In genomic region chr3:108327916-108328315, GRCm38 (mm10) we compare ENCODE assay signal across 8 mouse cellular contexts. TPM values are rescaled to one million over a fixed set of nuclear protein-coding genes. Genes with fewer than 3 reads are reported as not detected.
DNase-seq lines count a peak whose midpoint lies in the region; ATAC-seq lines count a peak whose summit lies in the region.

No protein-coding gene starts in this region.

- H3K9ac ChIP-seq in forebrain, embryonic 12.5 days: no peak overlapping the region
- H3K9ac ChIP-seq in forebrain, embryonic 11.5 days (ENCODE audit: low read length): no peak overlapping the region
- no peak overlapping the region for H3K9ac ChIP-seq in intestine, embryonic 16.5 days (ENCODE audit: low read depth, low read length)

- H3K27me3 ChIP-seq in forebrain, embryonic 12.5 days: no peaks in the 10 kb centered on the region
- H3K27me3 ChIP-seq in forebrain, embryonic 11.5 days (ENCODE audit: control insufficient read depth, insufficient read depth, low read length): no peaks in the 10 kb centered on the region
- H3K27me3 ChIP-seq in intestine, embryonic 16.5 days (replicated peaks; ENCODE audit: control insufficient read depth, insufficient read depth, low read length): no peaks in the 10 kb centered on the region

- H3K4me3 ChIP-seq in forebrain, embryonic 12.5 days (replicated peaks): no peak overlapping the region
- no peak overlapping the region for H3K4me3 ChIP-seq in forebrain, embryonic 11.5 days (ENCODE audit: low read depth, low read length)
- H3K4me3 ChIP-seq in intestine, embryonic 16.5 days (ENCODE audit: low read length): no peak overlapping the region

- no peaks in the 10 kb centered on the region for H3K4me1 ChIP-seq in forebrain, embryonic 12.5 days
- no peaks in the 10 kb centered on the region for H3K4me1 ChIP-seq in forebrain, embryonic 11.5 days (replicated peaks; ENCODE audit: control insufficient read depth, insufficient read depth, low read length)
- H3K4me1 ChIP-seq in intestine, embryonic 16.5 days (ENCODE audit: control insufficient read depth, insufficient read depth, low read length): no peaks in the 10 kb centered on the region

- no peak for ATAC-seq in forebrain, embryonic 12.5 days (ENCODE audit: low FRiP score)
- ATAC-seq in forebrain, embryonic 11.5 days (replicated peaks; ENCODE audit: low FRiP score): no peak
- ATAC-seq in intestine, embryonic 16.5 days: peak; percentile 58; the same call in 1 of the 2 replicates
- no peak for ATAC-seq in megakaryocyte progenitor cell, adult 5-6 weeks (replicated peaks; ENCODE audit: poor library complexity)

- WGBS in forebrain, embryonic 12.5 days: 91% methylated on average over 3 of the region's 3 CpGs
- WGBS in forebrain, embryonic 11.5 days: 85% methylated on average over 3 of the region's 3 CpGs
- whole genome bisulfite sequencing in intestine, embryonic 16.5 days: 52% methylated on average over 3 of the region's 3 CpGs

- DNase-seq in forebrain, embryonic 11.5 days (ENCODE audit: low spot score): no peak
- DNase-seq in ovary, postnatal 14 days (ENCODE audit: low spot score): peak; percentile 3
- DNase-seq in ovary, postnatal 36 days (ENCODE audit: low spot score): no peak
- no peak for DNase-seq in thymus, postnatal 10 days (ENCODE audit: low spot score in 2 of 2)
- no peak for DNase-seq in layer of hippocampus, adult 11-12 months (ENCODE audit: low spot score)

- H3K9me3 ChIP-seq in forebrain, embryonic 12.5 days: no peaks in the 10 kb centered on the region
- H3K9me3 ChIP-seq in forebrain, embryonic 11.5 days (ENCODE audit: control insufficient read depth, low read length): no peaks in the 10 kb centered on the region
- H3K9me3 ChIP-seq in intestine, embryonic 16.5 days (ENCODE audit: control insufficient read depth, low read length): no peaks in the 10 kb centered on the region

- H3K36me3 ChIP-seq in forebrain, embryonic 12.5 days (replicated peaks): peaks cover 67% of the 10 kb centered on the region
- H3K36me3 ChIP-seq in forebrain, embryonic 11.5 days (ENCODE audit: control insufficient read depth, insufficient read depth, low read length): no peaks in the 10 kb centered on the region; the same call in 1 of the 2 replicates
- H3K36me3 ChIP-seq in intestine, embryonic 16.5 days (ENCODE audit: control insufficient read depth, insufficient read depth, low read length): no peaks in the 10 kb centered on the region

- no peak overlapping the region for H3K4me2 ChIP-seq in forebrain, embryonic 12.5 days
- no peak overlapping the region for H3K4me2 ChIP-seq in forebrain, embryonic 11.5 days (ENCODE audit: low read depth, low read length, severe bottlenecking)
- H3K4me2 ChIP-seq in intestine, embryonic 16.5 days (ENCODE audit: low read depth, low read length): no peak overlapping the region

- H3K27ac ChIP-seq in forebrain, embryonic 12.5 days: peak overlapping the region; percentile 42; the same call in 1 of the 2 replicates
- H3K27ac ChIP-seq in forebrain, embryonic 11.5 days (ENCODE audit: low read depth, low read length): no peak overlapping the region
- peak overlapping the region; percentile 70; the same call in 1 of the 2 replicates for H3K27ac ChIP-seq in intestine, embryonic 16.5 days (ENCODE audit: low read length)

RNA-seq across cellular contexts. Expression of gene Mybphl, which starts 36.8 kb away (rescaled TPM):
- 0.15 and 0.31 TPM in 2 replicates for polyA plus RNA-seq in forebrain, embryonic 12.5 days (2016; fragmentation: Nextera tagmentation; extraction: Ambion mirVana)
- not detected in 2 replicates for polyA plus RNA-seq in forebrain, embryonic 11.5 days (2014; fragmentation: Nextera tagmentation; extraction: Ambion mirVana)
- not detected in 2 replicates for polyA plus RNA-seq in intestine, embryonic 16.5 days (2015; fragmentation: Nextera tagmentation; extraction: Ambion mirVana)
- not detected in 2 replicates for total RNA-seq in megakaryocyte progenitor cell, adult 5-6 weeks (2015)
- total RNA-seq in megakaryocyte progenitor cell, adult 5-6 weeks (2017): not detected in 2 replicates

RNA-seq across cellular contexts. Expression of gene Sort1, which starts 44.0 kb away (rescaled TPM):
- polyA plus RNA-seq in forebrain, embryonic 12.5 days (2016; fragmentation: Nextera tagmentation; extraction: Ambion mirVana): 23.3 and 30.8 TPM in 2 replicates
- 28.9 and 31.3 TPM in 2 replicates for polyA plus RNA-seq in forebrain, embryonic 11.5 days (2014; fragmentation: Nextera tagmentation; extraction: Ambion mirVana)
- polyA plus RNA-seq in intestine, embryonic 16.5 days (2015; fragmentation: Nextera tagmentation; extraction: Ambion mirVana): 3.7 and 4.3 TPM in 2 replicates
- 53.8 and 58.9 TPM in 2 replicates for total RNA-seq in megakaryocyte progenitor cell, adult 5-6 weeks (2015)
- total RNA-seq in megakaryocyte progenitor cell, adult 5-6 weeks (2017): 45.5 and 51.2 TPM in 2 replicates

RNA-seq across cellular contexts. Expression of gene Psrc1, which starts 55.7 kb away (rescaled TPM):
- 82.6 and 83.1 TPM in 2 replicates for polyA plus RNA-seq in forebrain, embryonic 12.5 days (2016; fragmentation: Nextera tagmentation; extraction: Ambion mirVana)
- 99.5 and 102 TPM in 2 replicates for polyA plus RNA-seq in forebrain, embryonic 11.5 days (2014; fragmentation: Nextera tagmentation; extraction: Ambion mirVana)
- 22.1 and 26.1 TPM in 2 replicates for polyA plus RNA-seq in intestine, embryonic 16.5 days (2015; fragmentation: Nextera tagmentation; extraction: Ambion mirVana)
- 7.7 and 10.3 TPM in 2 replicates for total RNA-seq in megakaryocyte progenitor cell, adult 5-6 weeks (2015)
- 10.2 and 14.1 TPM in 2 replicates for total RNA-seq in megakaryocyte progenitor cell, adult 5-6 weeks (2017)
